Mouse (Mus musculus): ENCODE measurements around the gene Slc25a35. TPM values are rescaled to one million over a fixed set of nuclear protein-coding genes. Genes with fewer than 3 reads are reported as not detected.
A peak's percentile ranks its signal among the peaks of the same experiment; 100 is the strongest.

Slc25a35 gene
- total and polyA plus RNA-seq, 3 experiments: 3.3 to 4.9 TPM; not detected in 1

GRCm38 (mm10) chr11:68993122-68993521 is 25.2 kb downstream of the Slc25a35 start:
- Histone ChIP-seq H3K9me3 (replicated peaks; ENCODE audit: insufficient read depth, low read length) (no peaks in the 10 kb centered on the region), H3K36me3 (ENCODE audit: control insufficient read depth in 1 of 2, insufficient read depth in 2 of 2, low read length in 2 of 2) (peaks cover 4 to 61% of the 10 kb centered on the region in 2 experiments; a peak in 3 of 4 replicates), H3K27me3 (ENCODE audit: control insufficient read depth in 1 of 2, insufficient read depth in 2 of 2, low read length in 2 of 2) (no peaks in the 10 kb centered on the region), H3K4me1 (ENCODE audit: control insufficient read depth in 1 of 2, insufficient read depth in 2 of 2, low read length in 2 of 2) (peaks cover 3 to 10% of the 10 kb centered on the region in 2 experiments; a peak in 2 of 4 replicates), H3K79me2 (ENCODE audit: control insufficient read depth, insufficient read depth, low read length, poor library complexity) (no peaks in the 10 kb centered on the region), H3K9ac (ENCODE audit: control insufficient read depth, low read depth, low read length, poor library complexity, severe bottlenecking) (no peak overlapping the region), H3K4me3 (ENCODE audit: control insufficient read depth in 1 of 2, insufficient read depth in 1 of 2, low read depth in 2 of 2, low read length in 2 of 2) (no peak overlapping the region), H3K27ac (ENCODE audit: control insufficient read depth, low read depth, low read length) (no peak overlapping the region)
- TF ChIP-seq TAL1 (IDR thresholded peaks at IDR 0.05; ENCODE audit: low read length) (no peak), ETS1 (IDR thresholded peaks at IDR 0.05; ENCODE audit: low read depth, low read length) (no peak), GATA1 (IDR thresholded peaks at IDR 0.05; ENCODE audit: low read depth, low read length) (no peak), BHLHE40 (IDR thresholded peaks at IDR 0.05; ENCODE audit: borderline replicate concordance, low read depth, low read length) (no peak), ZNF384 (IDR thresholded peaks at IDR 0.05; ENCODE audit: low read depth, low read length) (no peak), MYC (IDR thresholded peaks at IDR 0.05; ENCODE audit: low read depth, low read length) (no peak), HCFC1 (IDR thresholded peaks at IDR 0.05; ENCODE audit: low read depth, low read length) (no peak), GABPA (IDR thresholded peaks at IDR 0.05; ENCODE audit: low read depth, low read length) (no peak), RCOR1 (IDR thresholded peaks at IDR 0.05; ENCODE audit: low read depth, low read length) (no peak), KAT2A (conservative IDR thresholded peaks at IDR 0.05; ENCODE audit: low read depth, low read length) (no peak), SMC3 (IDR thresholded peaks at IDR 0.05; ENCODE audit: low read depth, low read length) (no peak), MAZ (IDR thresholded peaks at IDR 0.05; ENCODE audit: low read depth, low read length) (no peak), SIN3A (IDR thresholded peaks at IDR 0.05; ENCODE audit: low read length) (no peak), TBP (IDR thresholded peaks at IDR 0.05; ENCODE audit: low read depth, low read length) (no peak), ELF1 (IDR thresholded peaks at IDR 0.05; ENCODE audit: low read depth, low read length) (no peak)
- DNase-seq (ENCODE audit: low read depth, low spot score): no peak

- no peak overlapping the region for H3K27ac ChIP-seq (ENCODE audit: control insufficient read depth, low read depth, low read length)
- peaks cover 3 to 10% of the 10 kb centered on the region in 2 experiments; a peak in 2 of 4 replicates for H3K4me1 ChIP-seq (ENCODE audit: control insufficient read depth in 1 of 2, insufficient read depth in 2 of 2, low read length in 2 of 2)
- no peaks in the 10 kb centered on the region for H3K9me3 ChIP-seq (replicated peaks; ENCODE audit: insufficient read depth, low read length)
- TF ChIP-seq MYB (IDR thresholded peaks at IDR 0.05; ENCODE audit: low read depth, low read length) (no peak), ZMIZ1 (IDR thresholded peaks at IDR 0.05; ENCODE audit: low read depth, low read length) (no peak), UBTF (IDR thresholded peaks at IDR 0.05; ENCODE audit: borderline replicate concordance, insufficient read depth, low read depth, low read length) (no peak), CTCF (IDR thresholded peaks at IDR 0.05 in 2 of 3, conservative IDR thresholded peaks at IDR 0.05 in 1 of 3; ENCODE audit: control insufficient read depth in 1 of 3, insufficient read depth in 1 of 3, low read depth in 2 of 3, low read length in 3 of 3, poor library complexity in 1 of 3, severe bottlenecking in 1 of 3) (peak; percentile 40 to 68 (median 53)), JUND (IDR thresholded peaks at IDR 0.05; ENCODE audit: low read depth, low read length) (no peak), MEF2A (IDR thresholded peaks at IDR 0.05; ENCODE audit: extremely low read depth, insufficient replicate concordance, low read depth, low read length, poor library complexity, severe bottlenecking) (no peak), KAT2A (conservative IDR thresholded peaks at IDR 0.05; ENCODE audit: low read depth, low read length) (no peak), ELF1 (IDR thresholded peaks at IDR 0.05; ENCODE audit: low read depth, low read length) (no peak), HCFC1 (IDR thresholded peaks at IDR 0.05; ENCODE audit: low read depth, low read length) (no peak), RAD21 (IDR thresholded peaks at IDR 0.05; ENCODE audit: low read depth, low read length) (peak; percentile 40), CHD1 (IDR thresholded peaks at IDR 0.05; ENCODE audit: low read depth, low read length) (no peak), SMC3 (IDR thresholded peaks at IDR 0.05; ENCODE audit: low read depth, low read length) (peak; percentile 49), GABPA (IDR thresholded peaks at IDR 0.05; ENCODE audit: low read depth, low read length) (no peak), E2F4 (IDR thresholded peaks at IDR 0.05; ENCODE audit: borderline replicate concordance, low read depth, low read length) (no peak), RCOR1 (IDR thresholded peaks at IDR 0.05; ENCODE audit: low read depth, low read length) (no peak), MAFK (IDR thresholded peaks at IDR 0.05; ENCODE audit: borderline replicate concordance, low read depth, low read length) (no peak), MXI1 (IDR thresholded peaks at IDR 0.05; ENCODE audit: low read depth, low read length) (no peak), ZC3H11A (IDR thresholded peaks at IDR 0.05; ENCODE audit: low read depth, low read length) (no peak), POLR2AphosphoS5 (IDR thresholded peaks at IDR 0.05; ENCODE audit: borderline replicate concordance, low read depth, low read length) (no peak), TCF12 (IDR thresholded peaks at IDR 0.05; ENCODE audit: low read depth, low read length) (no peak), CHD2 (IDR thresholded peaks at IDR 0.05; ENCODE audit: low read length) (no peak), SIN3A (IDR thresholded peaks at IDR 0.05; ENCODE audit: low read length) (no peak), USF1 (IDR thresholded peaks at IDR 0.05; ENCODE audit: low read depth, low read length) (no peak), ZNF384 (IDR thresholded peaks at IDR 0.05; ENCODE audit: low read depth, low read length) (no peak)
Measured at GRCm38 (mm10) chr11:68994377-68994776, 26.4 kb downstream of the Slc25a35 start.

More at GRCm38 (mm10) chr11:68994377-68994776, 26.4 kb downstream of the Slc25a35 start:
- Histone ChIP-seq H3K27me3 (ENCODE audit: control insufficient read depth in 1 of 2, insufficient read depth in 2 of 2, low read length in 2 of 2) (no peaks in the 10 kb centered on the region), H3K4me3 (ENCODE audit: control insufficient read depth in 1 of 2, insufficient read depth in 1 of 2, low read depth in 2 of 2, low read length in 2 of 2) (no peak overlapping the region), H3K79me2 (ENCODE audit: control insufficient read depth, insufficient read depth, low read length, poor library complexity) (no peaks in the 10 kb centered on the region), H3K9ac (ENCODE audit: control insufficient read depth, low read depth, low read length, poor library complexity, severe bottlenecking) (no peak overlapping the region), H3K36me3 (ENCODE audit: control insufficient read depth in 1 of 2, insufficient read depth in 2 of 2, low read length in 2 of 2) (peaks cover 7 to 62% of the 10 kb centered on the region in 2 experiments; a peak in 3 of 4 replicates)
- DNase-seq (ENCODE audit: low read depth, low spot score): peak; percentile 67
